Mouse (Mus musculus): ENCODE measurements at regions not wholly inside any gene's neighbourhood (a gene's known extent, or its start where the extent isn't known, plus 50 kb on each side); places are given as distances from the start of the nearest gene placed in this dataset.

DNA sequence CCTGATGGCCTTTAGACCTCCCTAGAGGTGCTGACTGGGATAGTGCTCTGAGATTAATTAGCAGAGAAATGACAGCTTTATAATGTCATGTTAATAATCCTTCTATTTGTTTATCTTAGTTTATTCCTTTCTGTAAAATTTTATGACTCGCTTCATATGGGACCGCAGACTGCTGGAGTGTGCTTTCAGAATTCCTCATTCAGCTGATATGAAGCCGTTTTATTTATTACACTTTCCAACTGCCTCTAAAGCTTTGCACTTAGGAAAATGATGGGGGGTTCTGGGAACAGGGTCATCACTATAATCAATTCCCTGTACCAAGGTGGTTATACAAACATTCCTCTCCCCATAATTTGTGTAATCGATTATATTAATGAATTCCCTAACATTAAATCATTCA is 211.6 kb upstream of the Tcerg1l start:
- H3K4me1 ChIP-seq (ENCODE audit: control insufficient read depth, insufficient read depth, low read length): no peaks in the 10 kb centered on the region
- DNase-seq: no peak
- WGBS: 71% methylated on average over 4 of the region's 4 CpGs
- no peak for TF ChIP-seq CTCF (IDR thresholded peaks at IDR 0.05; ENCODE audit: insufficient read depth, low read length)
- TF ChIP-seq POLR2A (IDR thresholded peaks at IDR 0.05; ENCODE audit: borderline replicate concordance, extremely low read depth, low read depth, low read length): no peak
- no peak overlapping the region for H3K4me3 ChIP-seq (replicated peaks; ENCODE audit: extremely low read depth, low read depth, low read length)

DNA sequence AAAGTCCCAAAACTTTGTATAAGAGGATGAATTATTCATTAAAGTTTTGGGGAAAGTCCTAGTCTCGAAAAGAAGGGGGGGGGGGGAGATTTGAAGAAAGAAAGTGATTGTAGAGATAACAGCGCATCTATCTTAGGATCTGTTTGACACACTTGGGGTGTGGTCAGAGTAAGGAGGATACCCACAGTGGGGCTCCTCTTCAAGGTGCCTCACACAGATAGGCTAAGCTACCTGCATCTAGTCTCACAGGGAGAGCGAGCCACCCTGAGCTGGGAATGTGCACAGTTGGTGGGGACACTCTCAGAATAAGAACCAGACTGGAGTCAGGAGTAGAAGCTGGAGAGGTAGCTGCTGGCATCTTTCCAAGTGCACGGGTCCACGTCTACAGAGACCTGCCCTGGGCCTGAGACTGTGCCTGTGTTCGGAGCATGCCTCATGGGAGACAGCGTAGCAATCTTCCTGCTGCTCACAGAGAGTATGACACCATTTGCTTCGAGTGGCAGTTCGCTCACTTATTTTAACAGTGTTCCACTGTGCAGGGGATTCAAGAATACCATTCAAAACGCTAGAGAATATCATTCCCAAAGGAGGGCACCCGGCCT is 208.9 kb upstream of the Tcerg1l start:
- WGBS: 72% methylated on average over 11 of the region's 11 CpGs
- H3K4me3 ChIP-seq (replicated peaks; ENCODE audit: extremely low read depth, low read depth, low read length): no peak overlapping the region
- no peak for DNase-seq
- TF ChIP-seq POLR2A (IDR thresholded peaks at IDR 0.05; ENCODE audit: borderline replicate concordance, extremely low read depth, low read depth, low read length) (no peak), CTCF (IDR thresholded peaks at IDR 0.05; ENCODE audit: insufficient read depth, low read length) (no peak)
- H3K4me1 ChIP-seq (ENCODE audit: control insufficient read depth, insufficient read depth, low read length): no peaks in the 10 kb centered on the region

DNA sequence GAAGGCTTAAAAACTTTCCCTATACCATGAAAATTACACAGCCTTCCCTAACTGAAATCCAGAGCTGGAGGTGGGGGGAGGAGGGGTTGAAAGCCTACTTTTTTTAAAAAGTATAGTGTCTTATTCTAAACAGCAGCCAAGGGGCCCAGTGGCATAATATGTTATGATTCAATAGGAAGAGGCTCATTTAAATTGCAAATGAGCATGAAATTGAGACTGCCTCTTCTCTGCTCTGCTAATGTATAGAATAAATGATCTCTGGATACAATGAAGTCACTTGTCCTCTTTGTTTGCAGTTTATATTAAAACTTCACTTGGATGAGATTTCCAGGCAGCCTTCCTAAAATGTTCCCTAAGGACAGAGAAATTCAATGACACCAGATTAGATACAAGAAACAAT is 208.4 kb upstream of the Tcerg1l start:
- TF ChIP-seq CTCF (IDR thresholded peaks at IDR 0.05; ENCODE audit: insufficient read depth, low read length) (no peak), POLR2A (IDR thresholded peaks at IDR 0.05; ENCODE audit: borderline replicate concordance, extremely low read depth, low read depth, low read length) (no peak)
- no peak overlapping the region for H3K4me3 ChIP-seq (replicated peaks; ENCODE audit: extremely low read depth, low read depth, low read length)
- H3K4me1 ChIP-seq (ENCODE audit: control insufficient read depth, insufficient read depth, low read length): no peaks in the 10 kb centered on the region
- DNase-seq: no peak

DNA sequence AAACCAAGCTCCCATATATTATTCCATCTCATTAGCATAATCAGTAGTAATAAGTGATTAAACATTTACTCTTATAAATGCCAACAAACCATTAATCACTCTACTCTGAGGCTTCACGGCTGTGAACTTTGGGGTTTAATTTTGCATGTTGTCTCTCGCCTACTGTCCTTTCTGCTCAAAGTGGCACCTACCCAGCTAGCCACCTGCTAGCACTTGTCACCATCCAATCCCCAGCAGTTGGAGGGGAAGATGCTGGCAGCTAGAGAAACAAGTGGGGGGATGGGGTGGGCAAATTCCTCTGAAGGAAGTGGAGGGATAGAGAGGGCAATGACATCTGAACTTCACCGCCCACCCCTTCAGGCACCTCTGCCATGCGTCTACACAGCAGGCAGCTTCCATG is 204.2 kb upstream of the Tcerg1l start:
- WGBS: 67% methylated on average over 4 of the region's 4 CpGs
- no peak for TF ChIP-seq CTCF (IDR thresholded peaks at IDR 0.05; ENCODE audit: insufficient read depth, low read length)
- TF ChIP-seq POLR2A (IDR thresholded peaks at IDR 0.05; ENCODE audit: borderline replicate concordance, extremely low read depth, low read depth, low read length): no peak

DNA sequence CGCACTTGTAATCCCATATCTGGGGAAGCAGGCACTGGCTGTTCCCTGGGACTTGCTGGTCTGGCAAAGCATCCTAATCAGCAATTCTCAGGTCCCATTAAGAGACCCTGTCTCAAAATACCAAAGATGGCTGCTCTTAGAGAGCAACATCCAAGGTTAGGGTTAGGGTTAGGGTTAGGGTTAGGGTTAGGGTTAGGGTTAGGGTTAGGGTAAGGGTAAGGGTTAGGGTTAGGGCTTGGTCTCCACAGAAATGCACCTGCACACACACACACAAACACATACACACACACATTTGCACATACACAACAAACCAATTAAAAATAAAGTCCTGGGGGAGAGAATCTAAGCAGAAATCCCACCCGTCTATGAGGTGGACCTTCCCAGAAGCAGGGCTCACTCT is 195.8 kb upstream of the Tcerg1l start:
- WGBS: 91% methylated on average over 2 of the region's 2 CpGs
- TF ChIP-seq CTCF (IDR thresholded peaks at IDR 0.05; ENCODE audit: insufficient read depth, low read length): no peak
- TF ChIP-seq POLR2A (IDR thresholded peaks at IDR 0.05; ENCODE audit: borderline replicate concordance, extremely low read depth, low read depth, low read length): no peak
- H3K4me1 ChIP-seq (ENCODE audit: control insufficient read depth, insufficient read depth, low read length): no peaks in the 10 kb centered on the region
- H3K4me3 ChIP-seq (replicated peaks; ENCODE audit: extremely low read depth, low read depth, low read length): no peak overlapping the region
- no peak for DNase-seq

More for the DNA sequence above, 204.2 kb upstream of the Tcerg1l start:
- DNase-seq: no peak
- no peaks in the 10 kb centered on the region for H3K4me1 ChIP-seq (ENCODE audit: control insufficient read depth, insufficient read depth, low read length)
- no peak overlapping the region for H3K4me3 ChIP-seq (replicated peaks; ENCODE audit: extremely low read depth, low read depth, low read length)

DNA sequence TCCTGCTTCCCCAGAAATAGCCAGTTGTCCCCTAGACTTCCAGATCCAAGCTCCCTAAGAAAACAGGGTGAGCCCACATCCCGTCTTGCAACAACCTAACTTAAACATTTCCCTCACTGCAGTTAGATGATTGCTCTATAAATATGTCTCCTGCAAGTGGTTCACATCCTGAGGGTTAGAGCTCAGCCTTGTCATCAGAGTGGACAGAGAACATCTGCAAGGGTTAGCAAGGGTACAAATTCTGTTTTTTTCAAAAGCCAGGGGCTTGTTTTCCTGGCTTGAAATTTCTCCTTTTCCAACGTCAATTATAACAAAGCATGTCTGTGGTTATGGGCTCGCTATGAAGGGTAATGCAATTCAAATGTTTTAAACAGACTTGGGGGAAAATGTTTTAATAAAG is 169.8 kb upstream of the Tcerg1l start:
- 67% methylated on average over 3 of the region's 3 CpGs for WGBS
- DNase-seq: no peak
- no peaks in the 10 kb centered on the region for H3K4me1 ChIP-seq (ENCODE audit: control insufficient read depth, insufficient read depth, low read length)
- no peak for TF ChIP-seq POLR2A (IDR thresholded peaks at IDR 0.05; ENCODE audit: borderline replicate concordance, extremely low read depth, low read depth, low read length)
- no peak for TF ChIP-seq CTCF (IDR thresholded peaks at IDR 0.05; ENCODE audit: insufficient read depth, low read length)
- no peak overlapping the region for H3K4me3 ChIP-seq (replicated peaks; ENCODE audit: extremely low read depth, low read depth, low read length)

DNA sequence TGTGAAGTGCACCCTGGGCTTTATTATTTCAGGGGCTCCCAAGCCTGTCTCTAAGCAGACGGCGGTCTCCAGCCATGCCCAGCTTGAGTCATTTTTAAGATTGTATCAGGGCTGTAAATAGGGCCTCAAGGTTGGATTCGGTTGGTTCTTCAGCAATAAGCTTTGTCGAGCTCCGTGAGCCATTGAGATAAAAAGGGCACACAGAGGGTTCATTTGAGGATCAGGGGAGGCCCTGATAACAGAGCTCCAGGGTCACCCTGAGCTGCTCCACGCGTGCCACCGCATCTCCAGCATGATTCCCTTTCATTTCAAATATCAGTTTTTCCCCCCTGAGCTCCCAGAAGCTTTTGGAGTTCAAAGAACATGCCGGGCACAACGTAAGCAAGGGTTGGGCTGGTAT is 154.1 kb upstream of the Tcerg1l start:
- no peak for TF ChIP-seq POLR2A (IDR thresholded peaks at IDR 0.05; ENCODE audit: borderline replicate concordance, extremely low read depth, low read depth, low read length)
- TF ChIP-seq CTCF (IDR thresholded peaks at IDR 0.05; ENCODE audit: insufficient read depth, low read length): no peak
- no peak for DNase-seq
- 73% methylated on average over 10 of the region's 10 CpGs for WGBS
- H3K4me3 ChIP-seq (replicated peaks; ENCODE audit: extremely low read depth, low read depth, low read length): no peak overlapping the region
- H3K4me1 ChIP-seq (ENCODE audit: control insufficient read depth, insufficient read depth, low read length): no peaks in the 10 kb centered on the region

DNA sequence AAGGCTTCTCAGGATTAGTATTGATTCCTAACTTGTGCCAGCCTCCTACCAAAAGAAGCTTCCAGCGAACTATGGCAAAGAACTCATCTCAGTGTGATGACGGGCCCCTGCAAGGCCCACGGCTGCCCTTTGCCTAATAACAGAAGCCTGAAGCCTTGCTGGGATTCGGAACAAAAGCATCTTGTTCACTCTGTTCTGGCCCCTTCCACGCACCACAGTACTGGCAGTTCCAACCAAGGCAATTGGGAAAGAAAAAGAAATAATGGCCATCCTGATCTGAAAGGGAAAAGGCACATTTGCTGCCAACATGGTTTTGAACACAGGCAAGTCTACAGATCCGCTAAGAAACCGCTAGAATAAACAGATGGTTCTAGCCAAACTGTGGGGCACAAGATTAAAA is 150.4 kb upstream of the Tcerg1l start:
- no peak for DNase-seq
- TF ChIP-seq POLR2A (IDR thresholded peaks at IDR 0.05; ENCODE audit: borderline replicate concordance, extremely low read depth, low read depth, low read length) (no peak), CTCF (IDR thresholded peaks at IDR 0.05; ENCODE audit: insufficient read depth, low read length) (no peak)
- 80% methylated on average over 7 of the region's 7 CpGs for WGBS

DNA sequence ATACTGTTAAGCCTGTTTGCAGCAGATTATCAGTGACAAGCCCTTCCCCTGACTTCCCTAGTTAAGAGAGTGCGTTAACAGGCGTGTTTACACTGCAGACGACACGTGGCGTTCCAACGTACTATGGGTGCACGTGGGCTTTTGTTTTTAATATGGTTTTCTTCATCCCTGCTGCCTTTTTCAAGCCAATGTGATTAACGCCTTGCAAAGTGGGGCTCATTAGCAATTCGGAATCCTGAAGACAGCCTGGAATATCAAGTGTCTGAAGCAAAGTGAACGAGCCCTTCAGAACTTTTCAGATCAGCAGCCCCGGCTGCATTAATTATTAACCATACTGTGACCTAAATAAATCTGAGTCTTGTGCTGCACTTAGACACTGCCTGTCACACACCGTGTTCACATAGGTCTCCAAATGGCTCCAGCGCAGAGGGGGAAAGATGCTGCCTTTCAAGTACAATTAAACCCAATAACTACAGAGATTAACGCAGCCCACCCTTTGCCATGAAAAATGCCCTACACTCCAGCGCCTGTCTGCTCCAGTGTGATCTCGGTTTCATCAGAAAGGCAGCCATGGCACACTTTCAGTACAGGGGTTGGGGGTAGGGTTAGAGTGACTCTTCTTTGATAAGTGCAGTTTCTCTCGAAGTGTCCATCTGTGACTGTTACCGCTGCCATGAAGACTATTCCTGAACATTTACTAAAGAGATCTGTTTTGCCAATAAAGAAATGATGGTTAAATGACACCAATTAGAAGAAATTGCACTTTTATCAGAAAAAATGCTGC is 140.7 kb upstream of the Tcerg1l start:
- 46% methylated on average over 18 of the region's 18 CpGs for WGBS
- Histone ChIP-seq H3K4me3 (replicated peaks; ENCODE audit: extremely low read depth, low read depth, low read length) (no peak overlapping the region), H3K4me1 (ENCODE audit: control insufficient read depth, insufficient read depth, low read length) (no peaks in the 10 kb centered on the region)
- TF ChIP-seq POLR2A (IDR thresholded peaks at IDR 0.05; ENCODE audit: borderline replicate concordance, extremely low read depth, low read depth, low read length): no peak
- no peak for TF ChIP-seq CTCF (IDR thresholded peaks at IDR 0.05; ENCODE audit: insufficient read depth, low read length)
- no peak for DNase-seq

More for the DNA sequence above, 150.4 kb upstream of the Tcerg1l start:
- Histone ChIP-seq H3K4me1 (ENCODE audit: control insufficient read depth, insufficient read depth, low read length) (no peaks in the 10 kb centered on the region), H3K4me3 (replicated peaks; ENCODE audit: extremely low read depth, low read depth, low read length) (no peak overlapping the region)

DNA sequence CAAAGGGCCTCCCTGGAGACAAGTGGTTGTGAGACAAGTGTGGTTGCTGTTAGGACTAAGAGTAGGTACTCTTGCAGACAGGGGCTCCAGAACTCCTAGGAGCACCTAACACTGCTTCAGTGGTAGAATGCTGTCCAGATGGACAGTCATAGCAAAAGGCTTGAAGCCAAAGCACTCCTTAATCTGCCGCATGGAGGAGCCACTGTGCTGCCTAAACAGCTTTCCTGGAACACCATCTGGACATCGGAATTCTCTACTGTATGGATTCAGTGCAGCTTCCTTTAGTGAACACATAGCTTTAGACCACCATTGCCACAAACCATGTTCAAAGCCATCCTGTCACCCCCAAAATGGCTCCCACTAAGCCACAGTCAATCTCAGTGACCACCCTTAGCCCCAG is 128.6 kb upstream of the Tcerg1l start:
- TF ChIP-seq CTCF (IDR thresholded peaks at IDR 0.05; ENCODE audit: insufficient read depth, low read length) (no peak), POLR2A (IDR thresholded peaks at IDR 0.05; ENCODE audit: borderline replicate concordance, extremely low read depth, low read depth, low read length) (no peak)
- Histone ChIP-seq H3K4me3 (replicated peaks; ENCODE audit: extremely low read depth, low read depth, low read length) (no peak overlapping the region), H3K4me1 (ENCODE audit: control insufficient read depth, insufficient read depth, low read length) (no peaks in the 10 kb centered on the region)
- no peak for DNase-seq
- WGBS: 86% methylated on average over 2 of the region's 2 CpGs

All from lung, adult 2 months (tissue).